Mouse (Mus musculus) intestine, embryonic 15.5 days (tissue): ENCODE data around the gene Olfr549. TPM values are rescaled to one million over a fixed set of nuclear protein-coding genes. Genes with fewer than 3 reads are reported as not detected.
A peak's percentile ranks its signal among the peaks of the same experiment; 100 is the strongest.

ENCODE experiments used
- ATAC-seq: fragments of 200-750 bp; cut with Nextera tagmentation; 2 replicates; pipeline ENCODE4 v1.8.0; 2017; ENCODE audit warnings: moderate TSS enrichment, moderate library complexity
- H3K27ac ChIP-seq: fragments of 300-500 bp; sonication (generic); 2 replicates; pipeline ENCODE4 v1.5.1; 2015; ENCODE audit warnings: mild to moderate bottlenecking, inconsistent platforms
- H3K27me3 ChIP-seq: fragments of 300-500 bp; sonication (generic); replicated peaks from 2 replicates; pipeline ENCODE4 v1.6.1; 2015; ENCODE audit warnings: inconsistent platforms
- H3K36me3 ChIP-seq: fragments of 300-500 bp; sonication (generic); 2 replicates; pipeline ENCODE4 v1.6.1; 2015; ENCODE audit warnings: inconsistent platforms
- H3K4me1 ChIP-seq: fragments of 300-500 bp; sonication (generic); replicated peaks from 2 replicates; pipeline ENCODE4 v1.6.1; 2015; ENCODE audit warnings: inconsistent platforms
- H3K4me2 ChIP-seq: fragments of 300-500 bp; sonication (generic); replicated peaks from 2 replicates; pipeline ENCODE4 v1.6.1; 2015; ENCODE audit warnings: mild to moderate bottlenecking, inconsistent platforms
- H3K4me3 ChIP-seq: fragments of 300-500 bp; sonication (generic); replicated peaks from 2 replicates; pipeline ENCODE4 v1.5.1; 2015; ENCODE audit warnings: inconsistent platforms
- H3K9ac ChIP-seq: fragments of 300-500 bp; sonication (generic); 2 replicates; pipeline ENCODE4 v1.6.1; 2015; ENCODE audit warnings: inconsistent platforms
- H3K9me3 ChIP-seq: fragments of 300-500 bp; sonication (generic); 2 replicates; pipeline ENCODE4 v1.6.1; 2016; ENCODE audit warnings: inconsistent platforms
- WGBS: fragments of 180-500 bp; shearing (Covaris S2); methylation state at CpG from one replicate; pipeline ENCODE4 v1.1.7; 2015; 5-methylcytosine and 5-hydroxymethylcytosine counted together
- polyA plus RNA-seq: library from polyadenylated mRNA; unstranded; fragments of >200 nt; fragmentation: Nextera tagmentation; extraction: Ambion mirVana; gene quantifications from 2 replicates; pipeline ENCODE4 v1.2.1, GENCODE M21; 2015

The Olfr549 gene
- not detected in 2 replicates for polyA plus RNA-seq

GRCm38 (mm10) chr7:102549570-102549969 is at the start of gene Olfr549:
Gene Olfr549, plus strand, starts transcription at chr7:102549870.
- Histone ChIP-seq H3K36me3 (no peaks in the 10 kb centered on the region), H3K4me1 (no peaks in the 10 kb centered on the region), H3K4me3 (no peak within 1 kb of the TSS), H3K27me3 (no peaks in the 10 kb centered on the region), H3K9ac (no peak within 1 kb of the TSS), H3K9me3 (no peaks in the 10 kb centered on the region), H3K27ac (no peak within 1 kb of the TSS), H3K4me2 (no peak within 1 kb of the TSS)
- 85% methylated on average over 3 of the region's 3 CpGs for WGBS
- no peak for ATAC-seq

DNA sequence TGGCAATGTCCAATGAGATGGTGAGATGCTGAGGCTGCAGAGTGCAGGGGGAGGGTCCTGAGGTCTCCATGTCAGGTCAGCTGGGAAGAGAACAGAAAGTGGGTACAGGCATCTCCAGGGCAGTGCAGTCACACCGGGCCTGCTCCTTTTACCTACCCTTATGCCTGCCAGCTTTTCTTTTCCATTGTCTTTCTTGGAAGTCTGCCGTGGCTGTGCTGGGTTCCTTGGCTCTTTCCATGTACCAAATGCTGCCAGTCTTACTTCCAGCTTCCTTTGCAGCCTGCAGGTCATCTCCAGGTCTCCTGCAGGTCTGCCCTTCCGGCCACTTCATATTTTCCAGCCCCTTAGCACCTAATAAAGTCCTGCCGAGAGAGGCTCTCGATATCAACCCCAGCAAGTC is 47.7 kb upstream of the Olfr549 start:
- 74% methylated on average over 5 of the region's 5 CpGs for WGBS
- ATAC-seq = no peak
- Histone ChIP-seq H3K27me3 (no peaks in the 10 kb centered on the region), H3K4me2 (no peak overlapping the region), H3K27ac (no peak overlapping the region), H3K36me3 (no peaks in the 10 kb centered on the region), H3K4me3 (no peak overlapping the region), H3K4me1 (no peaks in the 10 kb centered on the region), H3K9ac (no peak overlapping the region), H3K9me3 (no peaks in the 10 kb centered on the region)

- no peak overlapping the region for H3K9ac ChIP-seq
- 44% methylated on average over 3 of the region's 3 CpGs for WGBS
These were observed 42.8 kb upstream of the Olfr549 start for GRCm38 (mm10) chr7:102506848-102507247.

GRCm38 (mm10) chr7:102508066-102508465 is 41.6 kb upstream of the Olfr549 start:
- no peaks in the 10 kb centered on the region for H3K9me3 ChIP-seq
- no peak overlapping the region for H3K9ac ChIP-seq
- no peak overlapping the region for H3K27ac ChIP-seq
- H3K4me3 ChIP-seq = no peak overlapping the region
- H3K27me3 ChIP-seq = 0 out of 2 replicates have a peak, but pooled peaks cover 2% of the 10 kb centered on the region
- no peak overlapping the region for H3K4me2 ChIP-seq
- H3K36me3 ChIP-seq = no peaks in the 10 kb centered on the region
- no peak for ATAC-seq
- 0 out of 2 replicates have a peak, but pooled peaks cover 2% of the 10 kb centered on the region for H3K4me1 ChIP-seq
- WGBS = 84% methylated on average over 9 of the region's 9 CpGs

More at GRCm38 (mm10) chr7:102506848-102507247, 42.8 kb upstream of the Olfr549 start:
- Histone ChIP-seq H3K9me3 (no peaks in the 10 kb centered on the region), H3K4me3 (no peak overlapping the region), H3K4me1 (no peaks in the 10 kb centered on the region), H3K36me3 (no peaks in the 10 kb centered on the region), H3K27ac (no peak overlapping the region), H3K27me3 (0 out of 2 replicates have a peak, but pooled peaks cover 2% of the 10 kb centered on the region), H3K4me2 (no peak overlapping the region)
- ATAC-seq = peak; percentile 82

DNA sequence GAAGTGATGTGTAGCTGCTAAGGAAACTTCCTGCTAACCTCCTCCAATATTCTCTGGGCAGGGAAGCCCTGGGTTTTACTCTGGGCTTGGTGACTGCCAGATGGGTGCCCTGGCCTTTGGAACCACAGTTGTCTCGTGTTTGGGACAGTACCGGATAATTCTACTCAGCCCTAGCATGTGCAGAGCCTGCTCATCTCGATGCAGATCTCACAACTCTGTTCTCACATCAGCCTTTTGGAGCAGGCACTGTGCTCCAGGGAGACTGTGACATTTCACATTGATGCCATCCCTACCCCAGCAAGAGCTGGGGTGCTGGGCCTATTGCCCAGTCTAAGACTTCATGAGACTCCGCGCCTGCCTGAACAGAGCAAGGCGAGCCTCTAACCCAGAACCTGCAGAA is 41.0 kb upstream of the Olfr549 start:
- no peak overlapping the region for H3K4me3 ChIP-seq
- no peak overlapping the region for H3K27ac ChIP-seq
- 88% methylated on average over 6 of the region's 6 CpGs for WGBS
- H3K9ac ChIP-seq = no peak overlapping the region
- H3K36me3 ChIP-seq = no peaks in the 10 kb centered on the region
- H3K27me3 ChIP-seq = 0 out of 2 replicates have a peak, but pooled peaks cover 2% of the 10 kb centered on the region
- no peak for ATAC-seq
- no peak overlapping the region for H3K4me2 ChIP-seq
- H3K4me1 ChIP-seq = 0 out of 2 replicates have a peak, but pooled peaks cover 2% of the 10 kb centered on the region
- H3K9me3 ChIP-seq = no peaks in the 10 kb centered on the region

- Histone ChIP-seq H3K9ac (no peak overlapping the region), H3K9me3 (no peaks in the 10 kb centered on the region), H3K4me1 (0 out of 2 replicates have a peak, but pooled peaks cover 2% of the 10 kb centered on the region), H3K27me3 (0 out of 2 replicates have a peak, but pooled peaks cover 2% of the 10 kb centered on the region), H3K36me3 (no peaks in the 10 kb centered on the region), H3K4me3 (no peak overlapping the region), H3K4me2 (no peak overlapping the region), H3K27ac (no peak overlapping the region)
- 85% methylated on average over 7 of the region's 7 CpGs for WGBS
- ATAC-seq = no peak
These were observed 39.9 kb upstream of the Olfr549 start for GRCm38 (mm10) chr7:102509726-102510125.

- WGBS = 90% methylated on average over 10 of the region's 10 CpGs
- ATAC-seq = no peak
- Histone ChIP-seq H3K27ac (no peak overlapping the region), H3K27me3 (0 out of 2 replicates have a peak, but pooled peaks cover 2% of the 10 kb centered on the region), H3K4me2 (no peak overlapping the region), H3K9me3 (no peaks in the 10 kb centered on the region), H3K4me1 (0 out of 2 replicates have a peak, but pooled peaks cover 2% of the 10 kb centered on the region), H3K9ac (no peak overlapping the region), H3K36me3 (no peaks in the 10 kb centered on the region), H3K4me3 (no peak overlapping the region)
These were observed 37.7 kb upstream of the Olfr549 start for GRCm38 (mm10) chr7:102511927-102512326.

GRCm38 (mm10) chr7:102512814-102513435 is 36.7 kb upstream of the Olfr549 start:
- ATAC-seq = peak; percentile 97
- peak overlapping the region; percentile 51 for H3K4me3 ChIP-seq
- H3K9me3 ChIP-seq = no peaks in the 10 kb centered on the region
- H3K4me2 ChIP-seq = peak overlapping the region; percentile 96
- H3K27ac ChIP-seq = no peak overlapping the region
- 0 out of 2 replicates have a peak, but pooled peaks cover 2% of the 10 kb centered on the region for H3K27me3 ChIP-seq
- no peaks in the 10 kb centered on the region for H3K36me3 ChIP-seq
- H3K9ac ChIP-seq = peak overlapping the region; percentile 65
- 0 out of 2 replicates have a peak, but pooled peaks cover 2% of the 10 kb centered on the region for H3K4me1 ChIP-seq
- under 1% methylated on average over 54 of the region's 54 CpGs for WGBS

- H3K9me3 ChIP-seq = no peaks in the 10 kb centered on the region
- 0 out of 2 replicates have a peak, but pooled peaks cover 2% of the 10 kb centered on the region for H3K27me3 ChIP-seq
- no peak overlapping the region for H3K4me3 ChIP-seq
- H3K4me1 ChIP-seq = 0 out of 2 replicates have a peak, but pooled peaks cover 2% of the 10 kb centered on the region
- H3K9ac ChIP-seq = no peak overlapping the region
- H3K27ac ChIP-seq = no peak overlapping the region
- H3K36me3 ChIP-seq = no peaks in the 10 kb centered on the region
- 71% methylated on average over 4 of the region's 4 CpGs for WGBS
- no peak for ATAC-seq
- H3K4me2 ChIP-seq = no peak overlapping the region
These were observed 35.5 kb upstream of the Olfr549 start for GRCm38 (mm10) chr7:102514144-102514543.

DNA sequence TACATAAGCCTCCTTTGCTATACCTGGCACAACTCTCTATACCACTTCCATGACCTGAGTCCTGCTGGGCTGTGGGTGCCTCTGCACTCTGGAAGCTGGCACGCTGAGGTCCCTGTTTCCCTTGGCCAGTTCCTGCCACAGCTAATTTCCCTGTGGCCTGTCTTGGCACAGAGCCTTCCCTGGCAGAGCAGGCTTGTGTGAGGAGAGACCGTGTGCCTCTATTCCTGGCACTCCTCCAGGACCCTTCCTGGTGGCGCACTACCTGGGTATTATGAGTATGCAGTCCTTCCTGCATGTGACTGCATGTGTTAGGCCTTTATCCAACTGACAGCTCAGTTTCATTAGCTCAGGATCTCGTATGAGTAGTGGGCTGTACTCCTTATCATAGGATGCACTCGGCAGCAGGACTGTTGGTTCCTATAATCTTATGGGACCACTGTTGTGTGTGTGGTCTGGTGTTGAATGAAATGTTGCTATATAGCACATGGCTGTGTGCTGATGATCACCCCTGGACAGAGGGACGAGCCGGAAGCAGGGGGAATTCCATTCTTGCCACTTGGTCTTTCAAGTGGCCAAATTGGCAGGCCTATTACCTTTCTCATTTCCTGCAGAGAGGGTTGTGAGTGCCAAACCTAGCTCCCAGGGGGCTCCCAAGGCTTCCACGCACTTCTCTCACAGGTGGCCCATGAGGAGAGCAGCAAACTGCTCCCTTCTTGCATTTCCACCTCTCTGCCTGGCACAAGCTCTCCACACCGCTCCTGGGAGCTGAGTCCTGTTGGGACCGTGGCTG is 33.2 kb upstream of the Olfr549 start:
- no peak overlapping the region for H3K4me3 ChIP-seq
- H3K4me1 ChIP-seq = 0 out of 2 replicates have a peak, but pooled peaks cover 2% of the 10 kb centered on the region
- H3K4me2 ChIP-seq = no peak overlapping the region
- no peaks in the 10 kb centered on the region for H3K9me3 ChIP-seq
- no peak overlapping the region for H3K9ac ChIP-seq
- H3K36me3 ChIP-seq = no peaks in the 10 kb centered on the region
- 0 out of 2 replicates have a peak, but pooled peaks cover 2% of the 10 kb centered on the region for H3K27me3 ChIP-seq
- 74% methylated on average over 10 of the region's 10 CpGs for WGBS
- no peak overlapping the region for H3K27ac ChIP-seq
- ATAC-seq = no peak

- H3K27me3 ChIP-seq = no peaks in the 10 kb centered on the region
- no peak overlapping the region for H3K27ac ChIP-seq
- no peak for ATAC-seq
- H3K4me2 ChIP-seq = no peak overlapping the region
- no peaks in the 10 kb centered on the region for H3K36me3 ChIP-seq
- H3K9me3 ChIP-seq = no peaks in the 10 kb centered on the region
- H3K4me3 ChIP-seq = no peak overlapping the region
- no peak overlapping the region for H3K9ac ChIP-seq
- 79% methylated on average over 2 of the region's 2 CpGs for WGBS
- H3K4me1 ChIP-seq = 0 out of 2 replicates have a peak, but pooled peaks cover 2% of the 10 kb centered on the region
These were observed 32.7 kb upstream of the Olfr549 start for GRCm38 (mm10) chr7:102517051-102517335.

DNA sequence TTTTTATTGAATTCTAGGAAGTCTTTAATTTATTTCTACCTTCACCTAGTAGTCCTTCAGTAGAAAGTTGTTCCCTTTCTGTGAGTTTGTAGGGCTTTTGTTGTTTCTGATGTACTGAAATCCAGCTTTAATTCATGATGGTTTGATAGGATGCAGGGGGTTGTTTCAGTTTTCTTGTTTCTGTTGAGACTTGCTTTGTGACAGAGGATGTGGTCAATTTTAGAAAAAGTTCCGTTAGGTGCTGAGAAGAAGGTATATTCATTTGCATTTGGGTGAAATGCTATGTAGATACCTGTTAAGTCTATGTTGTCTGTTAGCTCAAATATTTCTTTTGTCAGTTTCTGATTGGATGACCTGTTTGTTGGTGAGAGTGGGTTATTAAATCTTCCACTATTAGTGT is 20.6 kb upstream of the Olfr549 start:
- no peak overlapping the region for H3K9ac ChIP-seq
- no peak overlapping the region for H3K4me3 ChIP-seq
- no peaks in the 10 kb centered on the region for H3K4me1 ChIP-seq
- no peak for ATAC-seq
- H3K4me2 ChIP-seq = no peak overlapping the region
- H3K27ac ChIP-seq = no peak overlapping the region
- no peaks in the 10 kb centered on the region for H3K36me3 ChIP-seq
- no peaks in the 10 kb centered on the region for H3K9me3 ChIP-seq
- WGBS = 80% methylated on average over 1 of the region's 1 CpGs
- no peaks in the 10 kb centered on the region for H3K27me3 ChIP-seq
